Mouse (Mus musculus): ENCODE measurements around the gene Cenpa. TPM values are rescaled to one million over a fixed set of nuclear protein-coding genes. Genes with fewer than 3 reads are reported as not detected.
A peak's percentile ranks its signal among the peaks of the same experiment; 100 is the strongest.
"Not testable (repeated sequence)": the region's sequence is repeated elsewhere in the genome, so short reads cannot be mapped to it uniquely, and the experiment has no call there.

Cenpa gene
- polyA plus RNA-seq, 1 experiment from 2014 or later, result 439 TPM

GRCm38 (mm10) chr5:30665360-30665759 lies 1.2 kb upstream of the Cenpa start:
- WGBS, result 93% methylated on average over 9 of the region's 9 CpGs
- peaks cover 7% of the 10 kb centered on the region; the same call in 1 of the 2 replicates for H3K9me3 ChIP-seq
- peaks cover 17% of the 10 kb centered on the region for H3K36me3 ChIP-seq
- H3K9ac ChIP-seq (replicated peaks), result no peak overlapping the region
- no peak overlapping the region for H3K27ac ChIP-seq
- H3K4me1 ChIP-seq (replicated peaks), result peaks cover 15% of the 10 kb centered on the region
- ATAC-seq (ENCODE audit: insufficient number of reproducible peaks, insufficient read depth, low FRiP score, low TSS enrichment, low read depth), result no peak
- no peaks in the 10 kb centered on the region for H3K27me3 ChIP-seq
- no peak overlapping the region for H3K4me2 ChIP-seq
- no peak overlapping the region for H3K4me3 ChIP-seq (replicated peaks)

- H3K27ac ChIP-seq, result peak overlapping the region; percentile 89
- H3K4me1 ChIP-seq (replicated peaks), result peaks cover 15% of the 10 kb centered on the region
- H3K9ac ChIP-seq (replicated peaks), result peak overlapping the region; percentile 44; the same call in 1 of the 2 replicates
- ATAC-seq (ENCODE audit: insufficient number of reproducible peaks, insufficient read depth, low FRiP score, low TSS enrichment, low read depth), result no peak
- H3K9me3 ChIP-seq, result 0 out of 2 replicates have a peak, but pooled peaks cover under 1% of the 10 kb centered on the region
- 70% methylated on average over 6 of the region's 6 CpGs for WGBS
- H3K4me3 ChIP-seq (replicated peaks), result peak overlapping the region; percentile 82
- H3K4me2 ChIP-seq, result peak overlapping the region; percentile 63
- H3K36me3 ChIP-seq, result peaks cover 22% of the 10 kb centered on the region
- H3K27me3 ChIP-seq, result no peaks in the 10 kb centered on the region
Observed at GRCm38 (mm10) chr5:30665968-30666367, 609 bp upstream of the Cenpa start.

DNA sequence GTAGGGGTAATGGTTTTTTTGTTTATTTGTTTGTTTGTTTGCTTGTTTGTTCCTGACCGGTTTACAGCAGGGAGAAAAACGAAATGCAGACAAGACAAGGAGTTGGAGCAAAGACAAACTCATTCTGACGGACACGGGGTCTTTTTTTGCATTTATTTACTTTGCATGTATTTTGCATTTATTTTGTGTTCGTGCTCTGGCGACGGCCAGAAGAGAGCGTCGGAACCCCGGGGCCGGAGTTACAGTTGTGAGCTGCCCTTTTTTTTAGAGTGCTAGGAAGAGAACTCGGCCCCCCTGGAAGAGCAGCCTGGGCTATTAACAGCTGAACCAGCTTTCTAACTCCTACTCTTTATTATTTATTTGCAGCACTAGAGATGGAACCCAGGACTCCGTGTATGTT lies 638 bp downstream of the Cenpa start:
- H3K9me3 ChIP-seq, result no peaks in the 10 kb centered on the region
- under 1% methylated on average over 13 of the region's 13 CpGs for WGBS
- H3K27me3 ChIP-seq, result no peaks in the 10 kb centered on the region
- peaks cover 35% of the 10 kb centered on the region for H3K36me3 ChIP-seq
- ATAC-seq (ENCODE audit: insufficient number of reproducible peaks, insufficient read depth, low FRiP score, low TSS enrichment, low read depth), result no peak
- H3K9ac ChIP-seq (replicated peaks), result peak overlapping the region; percentile 87
- peak overlapping the region; percentile 82 for H3K4me3 ChIP-seq (replicated peaks)
- H3K27ac ChIP-seq, result peak overlapping the region; percentile 89
- H3K4me1 ChIP-seq (replicated peaks), result peaks cover 15% of the 10 kb centered on the region
- H3K4me2 ChIP-seq, result peak overlapping the region; percentile 63

DNA sequence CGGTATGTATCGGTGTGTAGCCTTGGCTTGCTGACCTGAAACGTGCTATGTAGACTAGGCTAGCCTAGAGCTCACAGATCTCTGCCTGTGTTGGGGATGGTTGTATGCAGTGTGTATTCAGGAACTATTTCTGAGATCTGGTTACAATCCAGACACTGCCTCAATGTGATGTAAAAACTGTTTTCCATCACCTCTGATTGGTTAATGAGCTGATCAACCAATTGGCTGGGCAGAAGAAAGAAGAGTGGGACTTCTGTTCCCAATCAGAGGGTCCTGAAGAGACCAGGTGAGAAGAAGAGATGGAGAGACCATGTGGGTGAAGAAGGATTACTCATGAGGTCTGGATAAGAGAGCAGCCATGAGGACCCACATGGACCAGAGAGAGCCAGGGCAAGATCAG lies 1.1 kb downstream of the Cenpa start:
- Histone ChIP-seq H3K9me3 (no peaks in the 10 kb centered on the region), H3K27ac (no peak overlapping the region), H3K4me3 (replicated peaks) (peak overlapping the region; percentile 82), H3K4me2 (peak overlapping the region; percentile 63), H3K36me3 (peaks cover 39% of the 10 kb centered on the region), H3K4me1 (replicated peaks) (peaks cover 15% of the 10 kb centered on the region), H3K27me3 (no peaks in the 10 kb centered on the region), H3K9ac (replicated peaks) (peak overlapping the region; percentile 87)
- WGBS, result 4% methylated on average over 3 of the region's 3 CpGs
- ATAC-seq (ENCODE audit: insufficient number of reproducible peaks, insufficient read depth, low FRiP score, low TSS enrichment, low read depth), result no peak

- Histone ChIP-seq H3K4me1 (replicated peaks) (peaks cover 15% of the 10 kb centered on the region), H3K27ac (no peak overlapping the region), H3K36me3 (peaks cover 51% of the 10 kb centered on the region), H3K4me3 (replicated peaks) (0 out of 2 replicates have a peak overlapping the region, but pooled peaks have one; percentile 82), H3K4me2 (peak overlapping the region; percentile 63), H3K27me3 (no peaks in the 10 kb centered on the region), H3K9me3 (no peaks in the 10 kb centered on the region), H3K9ac (replicated peaks) (no peak overlapping the region)
- WGBS, result 92% methylated on average over 9 of the region's 9 CpGs
- no peak for ATAC-seq (ENCODE audit: insufficient number of reproducible peaks, insufficient read depth, low FRiP score, low TSS enrichment, low read depth)
Observed at GRCm38 (mm10) chr5:30668637-30669495, 2.3 kb downstream of the Cenpa start.

DNA sequence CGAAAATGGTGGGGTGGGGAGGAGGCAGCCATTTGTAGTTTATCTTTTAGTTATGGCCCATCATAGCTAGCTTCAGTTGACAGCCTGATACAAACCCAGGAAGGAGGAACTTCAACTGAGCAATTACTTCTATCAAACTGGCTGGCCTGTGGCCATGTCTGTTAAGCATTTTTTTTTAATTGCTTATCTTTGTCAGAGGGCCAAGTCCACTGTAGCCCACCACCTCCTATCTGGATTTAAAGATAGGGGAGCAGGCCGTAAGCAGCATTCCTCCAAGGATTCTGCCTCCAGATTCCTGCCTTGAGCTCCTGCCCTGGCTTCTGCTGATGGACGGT lies 2.9 kb downstream of the Cenpa start:
- Histone ChIP-seq H3K9ac (replicated peaks) (no peak overlapping the region), H3K27ac (no peak overlapping the region), H3K9me3 (no peaks in the 10 kb centered on the region), H3K27me3 (no peaks in the 10 kb centered on the region), H3K4me1 (replicated peaks) (peaks cover 15% of the 10 kb centered on the region), H3K36me3 (peaks cover 57% of the 10 kb centered on the region), H3K4me3 (replicated peaks) (no peak overlapping the region), H3K4me2 (no peak overlapping the region)
- WGBS, result 87% methylated on average over 3 of the region's 3 CpGs
- ATAC-seq (ENCODE audit: insufficient number of reproducible peaks, insufficient read depth, low FRiP score, low TSS enrichment, low read depth), result no peak

DNA sequence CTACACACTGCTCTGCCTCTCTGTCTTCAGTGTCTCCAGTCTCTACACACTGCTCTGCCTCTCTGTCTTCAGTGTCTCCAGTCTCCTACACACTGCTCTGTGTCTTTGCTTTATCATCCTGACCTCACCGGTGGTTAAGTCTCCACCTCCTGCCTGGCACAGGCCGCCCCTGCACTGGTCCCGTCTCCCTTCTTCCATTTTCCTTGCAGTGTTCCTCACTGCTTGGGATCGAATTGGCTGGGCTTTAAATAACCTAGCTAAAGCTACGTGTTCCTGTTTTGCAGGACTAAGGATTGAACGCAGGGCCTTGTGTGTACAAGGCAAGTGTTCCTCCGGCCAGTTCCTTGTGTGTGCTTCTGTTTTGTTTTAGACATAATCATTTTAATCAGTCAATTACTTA lies 3.5 kb downstream of the Cenpa start:
- H3K9me3 ChIP-seq, result no peaks in the 10 kb centered on the region
- 87% methylated on average over 7 of the region's 7 CpGs for WGBS
- H3K27me3 ChIP-seq, result no peaks in the 10 kb centered on the region
- no peak overlapping the region for H3K4me3 ChIP-seq (replicated peaks)
- H3K36me3 ChIP-seq, result peaks cover 61% of the 10 kb centered on the region
- no peak for ATAC-seq (ENCODE audit: insufficient number of reproducible peaks, insufficient read depth, low FRiP score, low TSS enrichment, low read depth)
- peaks cover 15% of the 10 kb centered on the region for H3K4me1 ChIP-seq (replicated peaks)
- H3K9ac ChIP-seq (replicated peaks), result no peak overlapping the region
- no peak overlapping the region for H3K27ac ChIP-seq
- no peak overlapping the region for H3K4me2 ChIP-seq

GRCm38 (mm10) chr5:30674001-30674400 lies 7.4 kb downstream of the Cenpa start:
- H3K27me3 ChIP-seq, result no peaks in the 10 kb centered on the region
- no peak overlapping the region for H3K4me2 ChIP-seq
- WGBS, result 85% methylated on average over 7 of the region's 7 CpGs
- no peak overlapping the region for H3K9ac ChIP-seq (replicated peaks)
- peaks cover 79% of the 10 kb centered on the region for H3K36me3 ChIP-seq
- ATAC-seq (ENCODE audit: insufficient number of reproducible peaks, insufficient read depth, low FRiP score, low TSS enrichment, low read depth), result no peak
- H3K4me3 ChIP-seq (replicated peaks), result no peak overlapping the region
- H3K9me3 ChIP-seq, result no peaks in the 10 kb centered on the region
- H3K4me1 ChIP-seq (replicated peaks), result no peaks in the 10 kb centered on the region
- no peak overlapping the region for H3K27ac ChIP-seq

GRCm38 (mm10) chr5:30676800-30677199 lies 10.2 kb downstream of the Cenpa start:
- no peak overlapping the region for H3K4me3 ChIP-seq (replicated peaks)
- H3K36me3 ChIP-seq, result peaks cover 54% of the 10 kb centered on the region
- H3K9me3 ChIP-seq, result no peaks in the 10 kb centered on the region
- peak overlapping the region; percentile 53; the same call in 1 of the 2 replicates for H3K27ac ChIP-seq
- H3K27me3 ChIP-seq, result no peaks in the 10 kb centered on the region
- WGBS, result 88% methylated on average over 7 of the region's 7 CpGs
- no peak overlapping the region for H3K9ac ChIP-seq (replicated peaks)
- H3K4me1 ChIP-seq (replicated peaks), result no peaks in the 10 kb centered on the region
- no peak overlapping the region for H3K4me2 ChIP-seq
- no peak for ATAC-seq (ENCODE audit: insufficient number of reproducible peaks, insufficient read depth, low FRiP score, low TSS enrichment, low read depth)

DNA sequence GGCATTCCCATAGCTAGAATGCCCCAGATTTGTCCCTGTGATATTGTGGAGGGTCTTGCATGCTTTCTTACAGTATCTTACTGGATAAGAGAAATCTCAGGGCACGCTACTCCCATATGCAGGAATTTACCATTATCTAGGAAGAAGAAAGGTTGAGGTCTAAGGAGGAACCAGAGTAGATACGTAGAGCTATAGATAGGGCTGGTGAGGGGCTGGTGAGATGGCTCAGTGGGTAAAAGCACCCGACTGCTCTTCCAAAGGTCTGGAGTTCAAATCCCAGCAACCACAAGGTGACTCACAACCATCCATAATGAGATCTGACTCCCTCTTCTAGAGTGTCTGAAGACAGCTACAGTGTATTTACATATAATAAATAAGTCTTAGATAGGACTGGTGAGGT lies 11.5 kb downstream of the Cenpa start:
- H3K9me3 ChIP-seq, result not testable (repeated sequence)

DNA sequence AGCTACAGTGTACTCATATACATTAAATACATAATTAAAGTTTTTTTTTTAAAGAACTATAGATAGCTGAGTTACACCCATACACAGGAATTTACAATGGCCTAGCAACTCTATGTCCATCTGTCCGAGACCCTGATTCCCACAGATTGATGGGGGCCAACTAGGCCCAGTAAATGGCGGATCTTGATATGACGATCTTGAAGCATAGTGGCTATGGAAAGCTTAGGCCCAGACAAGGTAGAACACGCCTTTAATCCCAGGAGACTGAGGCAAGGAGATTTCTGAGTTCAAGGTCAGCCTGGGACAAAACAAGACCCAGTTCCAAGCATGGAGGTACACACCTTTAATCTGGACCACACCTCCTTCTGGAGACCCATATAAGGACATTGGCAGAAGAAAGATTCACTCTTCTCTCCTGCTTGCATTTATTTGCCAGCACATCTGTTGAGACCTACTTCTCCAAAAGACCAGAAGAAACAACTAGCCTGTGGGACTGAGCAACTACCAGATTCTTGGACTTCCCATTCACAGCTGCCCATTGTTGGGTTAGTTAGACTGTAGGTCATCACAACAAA lies 12.2 kb downstream of the Cenpa start:
- Histone ChIP-seq H3K36me3 (peaks cover 34% of the 10 kb centered on the region), H3K4me3 (replicated peaks) (no peak overlapping the region), H3K27me3 (no peaks in the 10 kb centered on the region), H3K4me1 (replicated peaks) (no peaks in the 10 kb centered on the region), H3K9ac (replicated peaks) (no peak overlapping the region), H3K4me2 (no peak overlapping the region), H3K27ac (no peak overlapping the region), H3K9me3 (no peaks in the 10 kb centered on the region)
- 94% methylated on average over 4 of the region's 4 CpGs for WGBS
- ATAC-seq (ENCODE audit: insufficient number of reproducible peaks, insufficient read depth, low FRiP score, low TSS enrichment, low read depth), result no peak

More for the DNA sequence above, 11.5 kb downstream of the Cenpa start:
- H3K9ac ChIP-seq (replicated peaks); H3K4me1 ChIP-seq (replicated peaks); ATAC-seq (ENCODE audit: insufficient number of reproducible peaks, insufficient read depth, low FRiP score, low TSS enrichment, low read depth); H3K4me2 ChIP-seq; H3K27me3 ChIP-seq; H3K4me3 ChIP-seq (replicated peaks); H3K27ac ChIP-seq: not testable (repeated sequence)
- 93% methylated on average over 3 of the region's 3 CpGs for WGBS
- H3K36me3 ChIP-seq, result peaks cover 41% of the 10 kb centered on the region

Data from limb, embryonic 12.5 days (tissue).